Mouse (Mus musculus) gastrocnemius, postnatal 10 days (tissue): ENCODE results near the gene Coro2a. TPM values are rescaled to one million over a fixed set of nuclear protein-coding genes. Genes with fewer than 3 reads are reported as not detected.

Experiments
- total RNA-seq, 2 experiments: library from RNA; stranded (reverse); gene quantifications; 2 replicates each; pipeline ENCODE4 v1.2.3; 2021

Gene Coro2a
- total RNA-seq, 2 experiments from 2014 or later, result 0.40 to 0.52 TPM

Other genes with a start within 250 kb of the Coro2a start
- gene Trmo, start 212.8 kb downstream of the Coro2a start, total RNA-seq, result 1 to 10 TPM; 3.5 to 4.0 TPM
- 1 to 10 TPM in 1 of 2 experiments, not detected in 1; 1.7 TPM for gene Hemgn, start 188.7 kb downstream of the Coro2a start, total RNA-seq
- gene Anp32b, start 151.3 kb downstream of the Coro2a start, total RNA-seq, result 100 to 1,000 TPM in 1 of 2 experiments, 10 to 100 TPM in 1; 98.5 to 102 TPM
- 10 to 100 TPM; 34.7 to 38.0 TPM for gene Nans, start 113.0 kb downstream of the Coro2a start, total RNA-seq
- gene Trim14, start 66.1 kb downstream of the Coro2a start, total RNA-seq, result under 1 TPM; 0.63 to 0.93 TPM
- 1 to 10 TPM; 1.6 to 1.8 TPM for gene Tbc1d2, start 48.0 kb upstream of the Coro2a start, total RNA-seq